Mouse (Mus musculus) CH12.LX (cell line): ENCODE data around the gene Arhgap44. TPM values are rescaled to one million over a fixed set of nuclear protein-coding genes. Genes with fewer than 3 reads are reported as not detected.

Experiments used
- DNase-seq: peaks from one replicate; pipeline ENCODE4 v3.0.0-alpha.2; 2013; ENCODE audit errors: extremely low read depth
- H3K27ac ChIP-seq: 2 replicates; pipeline ENCODE4 v1.5.1; 2012; ENCODE audit warnings: low read depth, mild to moderate bottlenecking, control low read depth, moderate library complexity; ENCODE audit not compliant: insufficient read depth
- H3K27me3 ChIP-seq: replicated peaks from 2 replicates; pipeline ENCODE3; 2012; ENCODE audit warnings: inconsistent platforms
- H3K36me3 ChIP-seq, 2 experiments: replicated peaks in 1 of 2; 2 replicates each; pipeline versions ENCODE3 to v1.6.1; 2012; ENCODE audit warnings: inconsistent platforms in 1 of 2, low read length in 1 of 2, mild to moderate bottlenecking in 1 of 2, mixed read lengths in 1 of 2, moderate library complexity in 1 of 2; ENCODE audit not compliant: control insufficient read depth in 1 of 2, insufficient read depth in 1 of 2
- H3K4me1 ChIP-seq, 2 experiments: 2 replicates each; pipeline ENCODE4 v1.6.1; 2012; ENCODE audit warnings: inconsistent platforms in 1 of 2, moderate library complexity in 1 of 2; ENCODE audit not compliant: insufficient read depth in 2 of 2, control insufficient read depth in 1 of 2
- H3K4me2 ChIP-seq: 2 replicates; pipeline ENCODE4 v1.6.1; 2012; ENCODE audit warnings: low read depth, mild to moderate bottlenecking, control low read depth; ENCODE audit not compliant: poor library complexity, insufficient read depth, severe bottlenecking
- H3K4me3 ChIP-seq, 3 experiments: fragments of 150-350 bp in 1 of 3; sonication (generic) in 1 of 3; replicated peaks in 1 of 3; 2 replicates each; pipeline versions ENCODE3 to v1.5.1; 2011 to 2012; ENCODE audit warnings: low read depth in 2 of 3, low read length in 2 of 3, mild to moderate bottlenecking in 2 of 3, moderate library complexity in 2 of 3, control low read depth in 1 of 3, improper control_type of control experiment in 1 of 3, inconsistent platforms in 1 of 3, mixed read lengths in 1 of 3; ENCODE audit not compliant: poor library complexity in 1 of 3
- H3K79me2 ChIP-seq: replicated peaks from 2 replicates; pipeline ENCODE4 v1.6.1; 2012; ENCODE audit warnings: mild to moderate bottlenecking, moderate library complexity; ENCODE audit not compliant: control insufficient read depth, poor library complexity, insufficient read depth, severe bottlenecking; ENCODE audit errors: extremely low read depth
- H3K9ac ChIP-seq: 2 replicates; pipeline ENCODE4 v1.6.1; 2012; ENCODE audit warnings: low read depth, mild to moderate bottlenecking, control low read depth, moderate library complexity; ENCODE audit not compliant: insufficient read depth
- H3K9me3 ChIP-seq: replicated peaks from 2 replicates; pipeline ENCODE3; 2012; ENCODE audit warnings: low read length, inconsistent platforms, mixed read lengths
- BHLHE40 ChIP-seq: IDR thresholded peaks from 2 replicates; pipeline ENCODE4 v1.6.1; 2011; ENCODE audit warnings: mild to moderate bottlenecking, low read depth, low read length, improper control_type of control experiment
- CTCF ChIP-seq, 2 experiments: IDR thresholded peaks in 1 of 2; conservative IDR thresholded peaks in 1 of 2; 2 replicates each; pipeline ENCODE4 v1.5.1; 2011 to 2012; ENCODE audit warnings: low read depth in 2 of 2, low read length in 2 of 2, improper control_type of control experiment in 1 of 2, inconsistent platforms in 1 of 2, mild to moderate bottlenecking in 1 of 2, moderate library complexity in 1 of 2
- EP300 ChIP-seq: IDR thresholded peaks from 2 replicates; pipeline ENCODE4 v1.6.1; 2011; ENCODE audit warnings: low read length, improper control_type of control experiment
- MAX ChIP-seq: IDR thresholded peaks from 2 replicates; pipeline ENCODE4 v1.6.1; 2011; ENCODE audit warnings: low read length, improper control_type of control experiment
- MAZ ChIP-seq: IDR thresholded peaks from 2 replicates; pipeline ENCODE4 v1.6.1; 2012; ENCODE audit warnings: low read depth, mild to moderate bottlenecking, inconsistent platforms, low read length, improper control_type of control experiment, moderate library complexity
- MEF2A ChIP-seq: IDR thresholded peaks from 2 replicates; pipeline ENCODE4 v1.6.1; 2014; ENCODE audit warnings: low read depth, mild to moderate bottlenecking, inconsistent platforms, low read length, improper control_type of control experiment, borderline replicate concordance
- POLR2AphosphoS2 ChIP-seq: IDR thresholded peaks from 2 replicates; pipeline ENCODE4 v1.6.1; 2011; ENCODE audit warnings: low read depth, low read length, improper control_type of control experiment
- RAD21 ChIP-seq: IDR thresholded peaks from 2 replicates; pipeline ENCODE4 v1.6.1; 2011; ENCODE audit warnings: low read depth, mild to moderate bottlenecking, low read length, improper control_type of control experiment, moderate library complexity
- SMC3 ChIP-seq: IDR thresholded peaks from 2 replicates; pipeline ENCODE4 v1.6.1; 2011; ENCODE audit warnings: low read depth, low read length, improper control_type of control experiment
- TBP ChIP-seq: conservative IDR thresholded peaks from 2 replicates; pipeline ENCODE4 v1.6.1; 2011; ENCODE audit warnings: low read depth, low read length, improper control_type of control experiment
- USF1 ChIP-seq: IDR thresholded peaks from 2 replicates; pipeline ENCODE4 v1.6.1; 2014; ENCODE audit warnings: low read depth, mild to moderate bottlenecking, inconsistent platforms, low read length, improper control_type of control experiment
- dilution Hi-C: fragments of 300-500 bp; cut with MboI; formaldehyde crosslinking; loops from 2 replicates; pipeline ENCODE4 v1.14.3; 2020; ENCODE audit warnings: low sequenced_read_pairs; ENCODE audit not compliant: extremely low pct_unique_long_range_greater_than_20kb, extremely low pct_ligation_motif_present
- in situ Hi-C: fragments of 300-500 bp; cut with MboI; formaldehyde crosslinking; loops from 3 replicates; pipeline ENCODE4 v1.14.3; 2019; ENCODE audit warnings: low sequenced_read_pairs, low pct_ligation_motif_present, low pct_unique_long_range_greater_than_20kb, mixed read lengths
- polyA plus RNA-seq: library from polyadenylated mRNA; unstranded; fragments of >175 nt; gene quantifications from 2 replicates; pipeline ENCODE4 v1.2.1, GENCODE M21; 2012; ENCODE audit warnings: low read depth; ENCODE audit not compliant: insufficient read length
- total RNA-seq, 2 experiments: library from RNA; depleted of rRNA; stranded (reverse); fragments of 300-350 nt in 1 of 2; fragments of >200 nt in 1 of 2; gene quantifications; 2 replicates each; pipeline ENCODE4 v1.2.3; 2012 to 2014

Gene Arhgap44
- total and polyA plus RNA-seq, 3 experiments: 0.07 TPM; not detected in 2

- Histone ChIP-seq H3K79me2 (no peaks in the 10 kb centered on the region), H3K9ac (no peak overlapping the region), H3K36me3 (no peaks in the 10 kb centered on the region), H3K4me1 (peaks cover 0 to 17% of the 10 kb centered on the region in 2 experiments; a peak in 2 of 4 replicates), H3K4me3 (no peak overlapping the region), H3K4me2 (no peak overlapping the region), H3K27ac (no peak overlapping the region), H3K9me3 (no peaks in the 10 kb centered on the region), H3K27me3 (no peaks in the 10 kb centered on the region)
- dilution Hi-C loops (no loop called here), in situ Hi-C loops (no loop called here)
- DNase-seq: no peak
- TF ChIP-seq BHLHE40: no peak
- TF ChIP-seq MAX: no peak
- no peak for TF ChIP-seq TBP
- no peak for TF ChIP-seq EP300
Measured at GRCm38 (mm10) chr11:65142838-65143417, 19.8 kb downstream of the Arhgap44 start.

GRCm38 (mm10) chr11:65139030-65139429, 23.7 kb downstream of the Arhgap44 start:
- H3K79me2 ChIP-seq: no peaks in the 10 kb centered on the region
- in situ Hi-C loops: no loop called here
- no peak for TF ChIP-seq MAZ
- TF ChIP-seq SMC3: no peak
- TF ChIP-seq, all 38 proteins: peak for 0
- H3K9ac ChIP-seq: no peak overlapping the region
- H3K9me3 ChIP-seq: no peaks in the 10 kb centered on the region
- dilution Hi-C loops: no loop called here
- no peak overlapping the region for H3K4me3 ChIP-seq
- DNase-seq: no peak
- H3K4me1 ChIP-seq: no peaks in the 10 kb centered on the region
- no peaks in the 10 kb centered on the region for H3K27me3 ChIP-seq
- no peak overlapping the region for H3K27ac ChIP-seq
- H3K4me2 ChIP-seq: no peak overlapping the region
- no peaks in the 10 kb centered on the region for H3K36me3 ChIP-seq

- no peaks in the 10 kb centered on the region for H3K27me3 ChIP-seq
- no peaks in the 10 kb centered on the region for H3K79me2 ChIP-seq
- dilution Hi-C loops (no loop called here), in situ Hi-C loops (no loop called here)
- H3K4me1 ChIP-seq: no peaks in the 10 kb centered on the region
- no peak overlapping the region for H3K4me2 ChIP-seq
- TF ChIP-seq RAD21: no peak
- no peak for TF ChIP-seq POLR2AphosphoS2
- TF ChIP-seq USF1: no peak
- TF ChIP-seq MEF2A: no peak
- no peak for TF ChIP-seq CTCF (conservative IDR thresholded peaks at IDR 0.05 in 1 of 2, IDR thresholded peaks at IDR 0.05 in 1 of 2; ENCODE audit: low read depth in 2 of 2, low read length in 2 of 2)
- H3K9ac ChIP-seq: no peak overlapping the region
- H3K9me3 ChIP-seq: no peaks in the 10 kb centered on the region
- no peak for DNase-seq
- H3K36me3 ChIP-seq: no peaks in the 10 kb centered on the region
- no peak overlapping the region for H3K4me3 ChIP-seq
- H3K27ac ChIP-seq: no peak overlapping the region
Measured at GRCm38 (mm10) chr11:65137145-65137652, 25.6 kb downstream of the Arhgap44 start.
